Mouse (Mus musculus): ENCODE measurements around the gene Wdtc1.

Wdtc1 gene

DNA sequence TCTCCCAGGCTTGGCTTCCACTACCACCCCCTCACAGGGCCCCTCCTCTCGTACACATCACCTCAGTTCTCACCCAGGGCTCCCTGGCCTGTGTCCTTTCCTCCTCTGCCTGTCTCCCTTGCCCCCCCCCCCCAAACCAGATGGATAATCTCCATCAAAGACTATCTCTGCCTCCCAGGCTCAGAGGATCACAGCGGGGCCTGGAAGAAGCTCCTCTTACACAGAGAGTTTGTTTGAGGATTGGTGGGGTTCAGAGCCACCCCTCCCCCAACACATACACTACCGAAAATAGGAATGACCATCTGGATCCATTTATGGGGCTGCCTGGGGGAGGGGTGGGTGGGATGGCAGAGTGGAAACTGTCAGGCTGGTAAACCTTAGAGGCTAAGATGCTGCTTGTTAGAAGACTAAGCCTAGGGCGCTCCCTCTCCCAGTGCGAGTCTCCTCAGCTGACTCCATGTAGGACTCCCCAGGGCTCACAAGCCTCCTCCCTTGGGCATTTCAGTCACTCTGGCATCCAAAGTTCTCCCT lies 71.3 kb downstream of the Wdtc1 start:
- DNase-seq (ENCODE audit: low spot score), result no peak

DNA sequence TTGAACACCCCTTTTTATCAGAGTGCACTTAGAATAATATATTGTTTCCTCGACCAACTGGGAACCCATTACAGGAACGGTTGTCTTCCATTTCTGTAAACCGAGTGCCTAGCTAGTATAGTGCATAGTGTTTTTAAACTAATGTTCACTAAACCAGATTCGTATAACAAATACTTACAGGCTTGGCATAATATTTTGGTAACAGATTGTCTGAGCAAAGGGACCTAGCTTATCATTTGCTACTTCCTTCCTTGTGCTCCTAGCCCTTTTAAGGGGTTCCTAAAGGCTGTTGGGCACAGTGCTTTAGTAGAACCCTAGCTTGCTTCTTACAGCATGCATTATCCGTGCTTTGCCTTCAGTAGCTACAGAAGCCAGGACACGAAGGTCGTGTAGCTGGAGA lies 71.8 kb downstream of the Wdtc1 start:
- DNase-seq (ENCODE audit: low spot score), result no peak

DNA sequence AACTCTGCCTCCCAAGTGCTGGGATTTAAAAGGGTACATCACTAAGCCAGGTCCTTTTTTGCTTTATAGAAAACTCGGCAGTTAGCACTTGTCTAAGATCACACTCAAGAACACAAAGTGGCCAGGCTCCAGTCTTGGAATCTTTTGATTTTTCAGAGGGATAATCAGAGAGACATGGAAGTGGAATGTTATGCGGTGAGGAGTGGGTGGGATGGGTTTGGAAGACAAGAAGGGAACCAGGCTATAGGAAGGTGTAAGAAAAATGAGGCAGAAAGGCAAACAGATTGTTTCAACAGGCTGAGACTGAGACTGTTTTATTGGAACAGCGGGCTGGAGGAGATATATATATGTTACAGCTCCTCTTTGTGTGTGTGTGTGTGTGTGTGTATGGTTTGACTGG lies 74.8 kb downstream of the Wdtc1 start:
- no peak for DNase-seq (ENCODE audit: low spot score)

DNA sequence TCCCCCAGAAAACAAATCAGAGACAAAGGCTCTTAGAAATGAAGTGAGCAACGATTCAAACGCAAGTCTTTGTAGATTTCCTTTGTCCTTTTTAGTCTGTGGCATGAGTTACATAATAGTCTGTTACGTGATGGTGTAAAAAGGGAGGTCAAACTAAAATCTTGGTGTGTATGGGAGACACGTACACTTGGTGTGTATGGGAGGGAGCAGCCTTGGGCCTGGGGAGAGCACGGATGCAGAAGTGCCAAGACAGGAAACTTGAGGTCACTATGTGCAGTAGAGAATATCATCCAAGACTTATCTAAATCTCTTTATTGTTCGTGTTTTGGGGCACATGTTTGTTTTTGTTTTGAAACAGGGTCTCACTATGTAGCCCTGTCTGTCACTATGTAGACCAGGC lies 75.2 kb downstream of the Wdtc1 start:
- DNase-seq (ENCODE audit: low spot score), result no peak

DNA sequence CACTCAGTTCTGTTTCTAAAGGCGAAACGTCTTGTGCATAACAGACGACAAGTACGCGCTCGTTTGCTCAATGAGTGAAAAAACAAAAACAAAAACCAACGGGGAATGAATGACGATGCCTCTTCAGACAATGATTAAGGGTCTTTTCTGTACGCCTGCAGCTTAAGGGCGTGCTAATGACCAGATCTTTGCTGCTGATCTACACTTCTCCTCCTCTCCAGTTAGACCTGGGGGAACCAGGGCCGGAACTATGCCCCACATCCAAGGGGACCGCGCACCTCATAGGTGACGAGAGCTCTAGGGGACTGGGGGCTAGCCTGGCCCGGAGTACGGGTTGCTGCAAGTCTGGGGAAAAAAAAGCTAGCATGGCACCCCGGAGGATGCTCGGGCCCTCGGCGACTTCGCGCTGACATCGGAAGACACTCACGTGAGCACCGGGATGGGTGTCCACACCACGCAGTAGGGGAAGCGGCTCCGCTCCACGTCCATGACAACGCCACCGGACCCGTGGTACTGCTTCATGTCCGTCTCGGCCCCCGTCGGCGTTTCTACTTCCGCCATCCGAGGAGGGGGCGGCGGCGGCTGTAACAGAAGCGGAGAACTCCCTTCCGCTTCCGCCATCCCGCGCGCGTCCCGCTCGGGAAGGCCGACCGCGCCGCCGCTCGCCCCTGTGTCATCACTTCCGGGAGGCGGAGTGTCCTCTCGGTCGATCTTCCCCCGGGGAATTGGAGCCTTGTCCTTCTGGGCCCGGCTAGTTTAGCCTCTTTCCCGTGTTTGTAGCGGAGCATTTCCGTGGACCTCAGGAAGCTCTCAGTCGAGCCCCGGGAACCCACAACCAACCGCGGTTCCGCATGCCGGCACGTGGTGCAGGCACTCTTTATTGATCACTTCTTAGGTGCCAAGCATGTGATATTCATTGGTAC lies 75.9 kb downstream of the Wdtc1 start, which contains the start of gene Tmem222:
Gene Tmem222, minus strand, starts transcription at position 689 of the 923 bp plus-strand sequence.
- peak; percentile 92 for DNase-seq (ENCODE audit: low spot score)

DNA sequence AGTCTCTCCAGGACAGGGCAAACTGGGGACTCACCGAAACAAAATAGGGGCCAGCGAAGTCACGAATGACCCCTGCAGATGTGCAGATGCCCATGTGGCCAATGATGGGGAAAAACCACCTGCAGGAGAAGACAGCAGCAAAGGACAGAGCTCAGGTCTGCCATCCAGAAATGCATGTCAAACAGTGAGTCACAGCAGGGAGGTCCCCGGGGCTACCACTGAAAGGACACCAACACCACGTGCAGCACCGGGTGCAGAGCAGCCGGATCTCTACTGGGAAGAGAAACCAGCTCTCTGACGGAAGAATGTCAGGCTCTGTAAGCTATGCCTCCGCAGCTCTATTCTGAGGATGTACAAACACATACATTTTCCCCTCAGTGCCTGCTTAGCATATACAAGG lies 82.4 kb downstream of the Wdtc1 start:
- DNase-seq (ENCODE audit: low spot score), result no peak

DNA sequence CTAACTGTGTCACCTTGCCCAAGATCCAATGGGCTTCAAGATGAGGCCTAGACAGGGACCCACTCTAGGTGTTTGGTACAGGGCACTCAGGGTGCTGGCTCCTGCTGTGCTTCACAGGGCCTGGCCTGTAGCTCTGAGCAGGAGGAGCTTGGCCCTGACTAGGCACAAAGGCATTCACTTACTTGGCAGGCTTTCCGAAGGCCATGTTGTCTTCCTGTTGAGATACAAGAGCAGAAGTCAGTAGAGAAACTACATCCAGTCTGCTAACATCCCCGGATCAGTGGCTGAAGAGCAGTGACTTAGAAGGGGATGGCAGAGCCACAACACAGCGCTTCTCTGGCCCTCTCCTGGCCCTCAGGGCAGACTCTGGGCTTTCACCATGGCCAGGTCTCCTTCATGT lies 83.7 kb downstream of the Wdtc1 start:
- no peak for DNase-seq (ENCODE audit: low spot score)

DNA sequence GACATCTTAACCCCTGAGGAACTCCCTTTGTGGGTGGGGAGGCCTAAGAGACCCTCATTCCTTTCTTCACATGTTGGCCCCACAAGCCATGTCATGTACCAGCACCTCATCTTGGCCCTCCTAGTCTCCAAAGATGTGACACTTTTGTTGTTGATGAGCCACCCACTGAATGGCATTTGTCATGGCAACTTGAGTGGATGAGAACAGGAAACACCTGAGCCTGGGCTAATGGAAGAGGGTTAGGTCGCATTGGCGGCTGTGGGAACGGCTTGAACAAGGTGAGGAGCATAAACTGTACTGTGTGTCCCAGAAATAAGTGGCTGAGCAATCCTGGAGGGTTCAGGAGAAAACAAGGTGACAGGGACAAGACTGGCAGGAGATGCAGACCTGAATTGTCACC lies 84.3 kb downstream of the Wdtc1 start:
- DNase-seq (ENCODE audit: low spot score), result no peak

DNA sequence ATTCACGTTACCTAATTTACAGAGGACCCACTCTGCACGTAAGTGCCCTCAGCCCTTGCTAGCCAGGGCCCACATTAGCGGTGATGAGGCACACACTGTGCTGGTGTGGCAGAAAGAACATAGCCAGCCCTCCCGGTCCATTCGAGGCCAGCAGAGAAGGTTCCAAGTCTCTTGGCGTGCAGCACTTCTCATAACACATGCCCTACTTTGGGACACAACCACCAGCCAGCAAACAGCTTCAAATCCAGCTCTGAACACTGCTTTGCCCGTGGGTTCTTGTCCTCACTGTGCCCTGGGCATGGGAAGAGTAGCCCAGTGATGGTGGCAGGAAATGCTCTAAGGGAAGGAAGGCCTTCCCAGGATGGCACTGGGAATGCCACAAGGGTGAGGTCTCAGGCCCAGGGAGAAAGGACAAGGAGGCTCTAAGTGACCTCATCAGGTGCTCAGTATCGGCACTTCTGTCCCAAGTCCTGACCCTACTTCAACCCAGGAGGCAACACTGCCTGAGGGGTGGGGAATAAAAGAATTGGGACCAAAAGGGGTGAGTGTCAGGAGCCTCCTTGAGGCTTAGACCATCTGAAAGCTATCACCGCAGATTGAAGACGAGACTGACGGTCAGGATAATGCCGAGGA lies 86.9 kb downstream of the Wdtc1 start:
- DNase-seq (ENCODE audit: low spot score), result no peak

DNA sequence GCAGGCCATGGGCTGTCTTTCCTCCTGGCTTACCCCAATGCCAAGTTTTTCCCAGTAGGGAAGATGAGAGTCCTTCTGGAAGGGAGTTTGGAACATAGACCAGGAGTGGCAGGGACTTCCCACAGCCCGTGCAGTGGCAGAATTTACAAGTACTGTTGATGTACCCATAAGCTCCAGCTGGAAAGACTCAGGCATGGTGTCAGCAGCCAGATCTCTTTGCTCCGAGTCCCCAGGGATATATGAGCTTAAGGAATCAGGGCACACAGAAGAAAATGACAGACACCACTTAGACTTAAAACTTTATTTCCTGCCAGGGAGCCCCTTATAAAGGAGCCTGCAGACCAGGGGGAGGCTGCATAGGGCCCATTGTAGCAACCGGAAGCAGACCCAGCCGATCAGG lies 87.5 kb downstream of the Wdtc1 start:
- DNase-seq (ENCODE audit: low spot score), result no peak

DNA sequence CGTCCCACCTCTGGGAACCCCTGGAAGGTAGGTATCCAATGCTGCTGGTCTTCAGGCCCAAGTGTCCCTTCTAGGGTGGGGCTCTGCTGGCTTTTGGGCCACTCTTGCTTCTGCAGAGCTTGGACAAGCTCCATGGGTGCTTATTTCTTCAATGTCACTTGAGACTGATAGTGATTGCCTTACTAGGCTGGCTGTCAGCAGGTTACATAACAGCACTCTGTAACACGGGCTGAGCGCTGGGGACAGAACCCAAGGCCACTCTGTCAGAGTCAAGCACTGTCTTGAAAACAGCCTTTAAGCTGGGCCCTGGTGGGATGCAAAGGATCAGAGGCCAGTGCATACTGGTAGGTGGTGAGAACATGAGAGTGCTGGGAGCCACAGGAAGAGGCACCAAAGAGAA lies 88.0 kb downstream of the Wdtc1 start:
- no peak for DNase-seq (ENCODE audit: low spot score)

DNA sequence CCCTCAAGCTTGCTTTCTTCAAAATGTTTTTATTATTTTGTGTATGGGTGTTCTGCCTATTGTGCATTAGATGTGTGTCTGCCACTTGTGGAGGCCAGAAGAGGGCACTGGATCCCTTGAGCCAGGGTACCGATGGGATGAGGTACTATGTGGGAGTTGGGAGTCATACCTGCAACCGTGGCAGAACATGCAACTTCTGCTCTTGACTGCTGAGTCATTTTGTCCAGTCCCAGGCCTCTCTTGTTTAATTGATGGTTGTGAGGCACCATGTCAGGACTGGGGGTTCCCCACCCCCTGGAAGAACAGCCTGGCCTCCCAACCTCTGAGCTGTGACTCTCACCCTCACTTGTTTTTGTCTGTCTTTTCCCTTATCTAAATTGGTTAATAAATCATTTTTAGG lies 88.7 kb downstream of the Wdtc1 start:
- no peak for DNase-seq (ENCODE audit: low spot score)

DNA sequence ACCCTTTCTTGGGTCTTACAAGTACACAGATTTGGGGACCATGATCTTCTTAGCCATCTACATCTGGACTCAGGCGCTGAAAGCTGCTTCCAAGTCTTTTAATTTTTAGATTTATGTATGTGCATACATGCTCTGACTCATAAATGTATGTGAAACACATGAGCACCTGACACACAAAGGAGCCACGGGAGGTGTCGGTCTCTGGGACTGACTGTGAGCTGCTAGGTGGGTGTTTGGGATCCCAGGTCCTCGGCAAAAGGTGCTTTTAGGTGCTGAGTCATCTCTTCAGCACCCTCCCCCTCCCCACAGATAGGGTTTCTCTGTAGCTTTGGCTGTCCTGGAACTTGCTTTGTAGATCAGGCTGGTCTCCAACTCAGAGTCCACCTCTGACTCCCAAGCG lies 89.5 kb downstream of the Wdtc1 start:
- DNase-seq (ENCODE audit: low spot score), result no peak

DNA sequence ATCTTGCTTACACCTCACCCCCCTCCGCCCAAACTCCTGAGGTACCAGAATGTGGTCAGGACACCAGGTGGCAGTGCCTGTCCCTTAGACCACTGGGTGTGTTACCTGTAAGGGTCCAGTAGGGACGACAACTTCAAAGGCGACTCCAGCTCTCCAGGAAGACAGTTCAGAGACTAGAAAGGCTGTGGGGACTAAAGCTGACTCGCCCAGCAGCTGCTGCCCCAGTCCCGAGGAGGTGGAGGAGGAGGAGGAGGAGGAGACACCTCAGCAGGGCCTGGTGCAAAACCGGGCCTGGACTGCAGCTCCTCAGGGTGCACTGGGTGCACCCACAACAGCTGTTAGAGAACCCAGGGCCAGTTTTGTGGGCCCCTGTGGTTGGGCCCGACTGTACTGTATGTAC lies 90.4 kb downstream of the Wdtc1 start, which contains the start of gene Sytl1:
Gene Sytl1, minus strand, starts transcription at position 232 of the 400 bp plus-strand sequence.
- DNase-seq (ENCODE audit: low spot score), result no peak

DNA sequence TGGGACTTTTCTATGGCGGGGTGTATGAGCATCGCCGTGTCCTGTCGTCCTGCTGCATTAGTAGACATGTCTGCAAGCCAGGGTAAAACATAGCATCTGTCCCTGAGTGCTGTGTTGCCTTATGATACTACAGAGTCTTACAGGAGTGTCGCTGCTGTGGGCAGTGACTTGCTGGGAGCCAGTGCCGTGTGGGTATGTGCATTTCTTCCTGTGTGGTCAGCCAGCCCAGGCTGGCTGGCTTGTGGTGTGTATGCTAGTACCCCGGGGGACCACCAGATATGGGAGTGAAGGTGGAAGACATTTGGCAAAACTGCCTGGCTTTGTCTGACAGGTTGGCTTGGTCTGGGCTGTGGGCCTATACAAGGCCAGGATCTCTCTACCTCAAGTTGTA lies 90.9 kb downstream of the Wdtc1 start:
- DNase-seq (ENCODE audit: low spot score), result no peak

DNA sequence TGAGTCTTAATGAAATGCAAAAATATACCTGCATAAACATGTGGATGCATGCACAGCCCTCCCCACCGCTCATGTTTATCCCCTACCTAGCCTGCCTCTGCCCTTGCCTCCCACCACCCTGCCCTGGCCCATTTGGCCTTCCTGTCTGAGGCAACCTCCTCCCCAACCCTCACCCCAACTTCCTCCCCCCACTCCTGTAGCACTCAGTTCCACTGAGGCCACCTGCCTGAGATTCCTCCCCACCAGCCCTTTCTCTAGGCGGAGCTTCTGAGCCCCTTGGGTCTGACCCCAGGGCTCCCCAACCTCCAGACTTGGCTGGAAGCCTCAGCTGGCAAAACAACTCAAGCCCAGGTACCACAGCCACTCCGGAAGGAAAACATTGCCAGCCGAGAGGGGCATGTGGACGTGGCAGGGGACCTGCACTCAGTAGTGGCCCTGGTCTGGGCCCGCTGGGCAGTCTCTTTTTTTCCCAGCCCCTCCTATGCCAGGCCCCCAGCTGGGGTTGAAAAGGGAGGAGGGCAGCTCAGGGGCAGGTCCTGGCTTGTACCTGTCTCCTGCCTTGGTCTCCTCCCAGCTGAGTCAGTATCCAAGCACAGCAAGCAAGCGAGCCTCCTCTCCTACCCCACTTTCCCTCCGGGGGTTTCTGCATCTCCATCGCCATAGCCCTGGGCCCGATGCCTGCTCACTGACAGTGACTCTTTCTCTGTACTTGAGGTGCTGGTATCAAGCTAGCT lies 91.5 kb downstream of the Wdtc1 start:
- DNase-seq (ENCODE audit: low spot score), result no peak

DNA sequence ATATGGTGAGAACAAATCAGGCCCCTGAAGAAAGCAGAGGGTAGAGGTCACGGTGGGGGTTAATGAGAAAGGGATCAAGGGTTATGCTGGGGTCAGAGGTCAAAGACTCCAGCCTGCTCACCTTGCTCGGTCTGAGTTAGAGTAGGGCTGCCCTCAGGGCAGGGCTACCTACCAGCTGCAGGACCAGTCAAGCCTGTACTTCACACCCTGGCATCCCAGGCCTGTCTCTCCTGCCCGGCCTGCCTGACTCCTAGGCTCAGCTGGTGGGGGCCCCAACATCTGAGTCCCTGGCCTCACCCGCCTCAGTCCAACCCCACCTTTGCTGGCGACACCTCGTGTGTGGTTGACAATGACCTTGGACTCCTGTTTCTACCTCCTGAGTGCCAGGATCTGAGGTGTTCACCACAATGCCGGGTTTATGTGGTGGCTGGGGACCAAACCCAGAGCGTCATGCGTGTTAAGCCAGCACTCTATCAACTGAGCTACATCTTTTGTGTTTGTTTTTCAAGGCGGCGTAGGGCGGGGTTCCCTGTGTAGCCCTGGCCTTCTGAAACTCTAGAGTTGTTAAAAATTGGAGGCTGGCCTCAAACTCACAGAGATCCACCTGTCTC lies 95.4 kb downstream of the Wdtc1 start:
- DNase-seq (ENCODE audit: low spot score), result no peak

DNA sequence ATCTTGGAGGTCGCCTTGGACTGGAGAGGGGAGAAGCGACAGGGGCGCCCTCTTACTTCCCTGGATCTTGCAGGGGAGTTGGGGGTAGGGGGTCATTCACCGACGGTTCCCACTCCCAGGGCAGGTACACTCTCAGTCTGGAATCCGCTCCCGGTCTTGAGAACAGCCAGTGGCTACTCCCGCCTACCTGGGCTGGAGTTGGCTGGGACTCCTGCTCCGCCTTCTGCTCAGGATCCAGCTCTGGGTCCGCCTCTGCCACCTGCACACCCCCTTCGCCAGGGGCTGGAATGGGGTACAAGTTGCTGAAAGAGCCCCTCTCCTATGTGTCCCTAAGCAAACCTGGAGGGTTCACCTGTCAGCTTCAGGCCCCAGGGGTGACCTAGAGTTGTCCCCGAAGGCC lies 96.1 kb downstream of the Wdtc1 start:
- DNase-seq (ENCODE audit: low spot score), result no peak

DNA sequence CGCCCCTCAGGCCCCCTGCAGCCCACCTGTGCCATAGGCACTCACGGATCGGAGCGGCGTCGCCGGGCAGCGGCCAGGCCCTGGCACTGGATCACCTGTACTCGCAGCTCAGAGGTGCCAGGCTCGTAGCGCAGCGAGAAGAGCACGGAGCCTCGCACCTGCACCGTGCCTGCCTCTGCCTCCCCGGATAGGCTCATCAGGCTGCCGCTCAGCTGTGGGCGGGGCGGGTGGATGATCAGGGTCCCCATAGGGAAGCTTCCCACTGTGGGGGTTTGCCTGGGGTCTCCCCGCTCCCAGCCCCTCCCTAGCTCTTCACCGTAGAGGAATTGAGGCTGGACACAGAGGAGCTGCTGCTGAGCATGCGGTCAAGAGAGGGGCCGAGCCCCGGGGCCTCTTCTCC lies 96.5 kb downstream of the Wdtc1 start:
- no peak for DNase-seq (ENCODE audit: low spot score)

DNA sequence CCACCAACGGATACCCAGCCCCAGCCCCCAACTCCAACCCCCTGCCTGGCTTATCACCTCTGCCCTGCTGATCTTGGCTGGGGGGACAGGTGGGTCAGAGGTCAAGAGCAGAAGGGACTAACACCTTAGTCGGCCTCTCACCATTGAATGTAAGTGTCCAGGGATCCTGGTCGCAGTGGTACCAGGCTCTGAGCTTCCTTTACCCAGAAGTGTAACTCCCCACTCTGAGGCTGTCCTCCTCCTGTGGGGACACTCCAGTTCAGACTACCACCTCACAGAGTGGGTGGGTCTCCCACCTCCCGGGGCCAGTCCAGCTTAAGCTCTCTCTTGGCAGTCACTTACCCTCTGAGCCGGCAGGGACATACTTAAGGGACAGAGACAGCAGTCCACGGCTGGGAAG lies 97.9 kb downstream of the Wdtc1 start:
- no peak for DNase-seq (ENCODE audit: low spot score)

DNA sequence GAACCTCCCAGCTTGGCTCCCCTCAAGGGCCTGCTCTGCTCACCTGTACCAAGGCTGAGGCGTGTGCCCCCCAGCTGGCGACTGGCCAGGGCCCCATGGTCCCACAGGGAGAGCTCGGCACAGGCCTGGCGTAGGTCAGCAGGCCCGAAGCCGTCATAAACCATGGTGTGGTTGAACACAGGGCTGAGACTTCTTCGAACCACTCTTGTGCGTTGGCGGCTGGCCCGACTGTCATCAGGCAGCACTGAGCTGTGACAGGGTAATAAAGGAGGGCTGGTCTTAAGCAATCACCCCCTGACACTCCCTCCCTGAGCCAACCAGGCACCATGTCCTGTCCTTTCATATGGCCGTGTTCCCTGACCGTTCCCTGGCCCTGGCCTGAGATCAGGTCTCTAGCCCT lies 99.9 kb downstream of the Wdtc1 start:
- DNase-seq (ENCODE audit: low spot score), result no peak

DNA sequence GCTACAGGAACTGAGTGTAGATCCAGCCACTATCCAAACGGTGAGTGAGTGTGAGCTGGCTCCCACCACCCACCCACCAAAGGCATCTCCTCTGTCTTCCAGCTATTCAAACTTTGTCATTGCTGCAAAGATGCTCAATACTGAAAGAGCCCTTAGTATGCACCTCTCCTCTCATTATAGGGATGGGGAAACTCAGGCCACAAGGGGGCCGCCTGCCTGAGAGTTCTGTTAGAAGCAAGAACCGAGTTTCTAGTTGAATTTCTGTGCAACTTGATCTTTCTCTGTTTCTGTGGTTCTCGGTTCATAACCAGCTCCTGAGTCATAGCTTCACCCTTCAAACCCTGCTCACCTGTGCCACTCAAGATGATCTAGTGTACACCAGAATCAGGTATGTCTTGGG lies 101.2 kb downstream of the Wdtc1 start:
- DNase-seq (ENCODE audit: low spot score), result no peak
